Mouse (Mus musculus) B cell, adult (primary cell): ENCODE data around the gene Mdga2. TPM values are rescaled to one million over a fixed set of nuclear protein-coding genes. Genes with fewer than 3 reads are reported as not detected.

Experiments used
- total RNA-seq: library from RNA; stranded (reverse); gene quantifications from 4 replicates; pipeline ENCODE4 v1.2.4, GENCODE M21; 2023; ENCODE audit not compliant: inconsistent age

Mdga2 gene
- 0.10 to 0.29 TPM (median 0.15 TPM) in 4 replicates for total RNA-seq

DNA sequence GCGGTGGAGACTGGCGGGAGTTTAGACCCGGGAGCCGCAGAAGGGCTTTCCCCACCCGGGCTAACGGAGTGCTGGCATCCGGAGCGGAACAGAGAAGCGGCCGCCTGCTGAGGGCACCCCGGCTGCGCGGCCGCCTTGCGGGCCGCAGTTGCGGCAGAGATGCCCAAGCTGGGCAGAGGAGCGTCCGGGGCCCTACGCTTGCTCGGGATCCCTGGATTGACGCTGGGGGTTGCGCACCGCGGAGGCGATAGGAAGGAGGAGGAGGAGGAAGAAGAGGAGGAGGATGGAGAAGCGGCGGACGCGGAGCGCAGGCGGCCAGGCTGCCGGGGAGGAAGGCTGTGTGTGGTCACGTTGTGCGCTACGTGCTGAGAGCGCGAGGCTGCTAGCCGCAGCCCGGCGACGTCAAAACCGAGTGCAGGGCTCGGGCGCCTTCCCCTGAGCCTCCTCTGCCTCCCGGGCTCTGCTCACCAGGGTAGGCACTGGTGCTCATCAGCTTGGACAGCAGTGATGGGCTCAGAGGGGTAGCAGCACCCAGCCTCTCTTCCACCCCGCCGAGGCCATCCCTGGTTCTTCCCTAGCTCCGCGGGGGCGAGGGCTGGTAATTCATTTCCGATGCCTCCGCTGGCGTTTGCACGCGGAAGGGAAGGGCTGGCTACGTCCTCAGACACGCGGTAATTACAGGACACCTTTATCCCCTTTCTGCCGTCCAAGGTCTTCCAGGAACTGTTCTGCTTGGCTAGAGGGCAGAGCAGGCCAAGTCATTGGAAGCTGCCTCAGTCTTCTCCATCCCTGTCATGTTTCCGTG is at the start of gene Mdga2:
Mdga2 (minus strand) TSS at position 329 of the 805 bp plus-strand sequence.

